Mouse (Mus musculus) brain, adult 2 months (tissue): Measurements from ENCODE around the gene Lin28a.
"Not testable (repeated sequence)": the region's sequence is repeated elsewhere in the genome, so short reads cannot be mapped to it uniquely, and the experiment has no call there.

Experiments
- DNase-seq: peaks from one replicate; pipeline ENCODE4 v3.0.0; 2011; ENCODE audit warnings: low read depth, low spot score

The Lin28a gene

GRCm38 (mm10) chr4:134019210-134019609 lies 569 bp upstream of the Lin28a start:
- DNase-seq = no peak

GRCm38 (mm10) chr4:134018038-134018778 lies 433 bp downstream of the Lin28a start:
- no peak for DNase-seq

GRCm38 (mm10) chr4:134017201-134017865 lies 1.3 kb downstream of the Lin28a start:
- no peak for DNase-seq

- no peak for DNase-seq
Measured at GRCm38 (mm10) chr4:134016767-134017166, 1.9 kb downstream of the Lin28a start.

DNA sequence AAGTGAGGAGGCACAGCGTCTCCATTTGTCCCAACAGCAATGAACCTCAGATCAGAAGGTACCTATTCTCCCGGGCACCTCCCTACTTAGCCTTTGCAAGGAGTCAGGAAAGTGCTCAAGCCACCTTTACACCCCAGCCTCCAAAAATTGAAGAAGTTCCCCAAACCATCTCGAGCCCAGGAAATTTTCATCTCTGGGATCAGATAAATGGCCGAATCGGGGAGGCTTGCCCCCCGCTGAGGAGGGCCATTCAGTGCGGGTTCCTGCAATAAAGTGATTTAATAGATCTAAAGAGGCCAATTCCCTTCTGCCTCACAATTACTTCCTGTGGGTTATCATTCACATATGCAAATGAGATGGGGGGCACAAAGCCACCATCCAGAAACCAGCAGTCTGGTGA lies 2.4 kb downstream of the Lin28a start:
- DNase-seq = no peak

- no peak for DNase-seq
Measured at GRCm38 (mm10) chr4:134012858-134013528, 5.6 kb downstream of the Lin28a start.

DNA sequence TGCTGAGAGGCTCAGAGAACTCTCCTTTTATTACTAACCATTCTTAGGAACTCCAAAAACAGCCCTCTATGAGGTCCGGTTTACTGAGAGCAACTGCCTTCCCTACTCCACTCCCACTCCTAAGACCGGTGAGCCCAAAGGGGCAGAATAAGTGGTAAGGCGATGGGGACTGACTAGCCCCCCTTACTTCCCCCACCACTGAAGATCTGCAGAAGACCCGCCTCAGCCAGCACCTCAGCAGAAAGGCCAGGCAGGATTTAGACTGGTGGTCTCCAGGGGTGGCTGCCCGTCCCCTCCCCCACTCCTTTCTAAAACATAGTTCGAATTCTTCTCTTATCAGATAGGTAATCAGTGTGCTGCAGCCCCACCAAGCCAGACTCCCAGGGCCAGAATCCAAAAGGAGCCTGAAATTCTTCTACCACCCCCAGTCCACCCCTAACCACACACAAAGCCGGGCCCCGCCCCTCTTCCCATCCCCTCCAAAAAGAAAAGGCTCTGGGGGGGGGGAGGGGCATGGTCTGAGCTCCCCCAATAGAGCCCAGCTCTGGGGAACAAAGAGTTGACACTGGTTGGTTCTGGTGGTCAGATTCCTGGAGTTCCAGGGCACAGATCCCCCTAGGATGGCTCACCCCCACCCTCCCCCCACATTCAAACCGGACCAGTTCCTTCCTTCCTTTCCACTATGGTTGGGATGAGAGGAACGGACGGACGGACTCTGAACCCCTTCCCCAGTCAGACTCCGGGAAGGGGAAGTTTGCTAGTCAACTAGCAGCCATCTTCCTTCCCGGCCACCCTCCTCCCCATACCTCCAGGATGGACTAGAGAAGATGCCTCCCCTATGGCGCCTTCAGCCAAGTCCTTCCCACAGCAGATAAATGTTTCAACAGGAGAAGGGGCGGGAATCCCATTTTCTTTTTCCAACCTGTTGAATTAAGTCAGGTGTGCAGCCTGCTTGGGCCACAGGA lies 6.9 kb downstream of the Lin28a start:
- DNase-seq = no peak

DNA sequence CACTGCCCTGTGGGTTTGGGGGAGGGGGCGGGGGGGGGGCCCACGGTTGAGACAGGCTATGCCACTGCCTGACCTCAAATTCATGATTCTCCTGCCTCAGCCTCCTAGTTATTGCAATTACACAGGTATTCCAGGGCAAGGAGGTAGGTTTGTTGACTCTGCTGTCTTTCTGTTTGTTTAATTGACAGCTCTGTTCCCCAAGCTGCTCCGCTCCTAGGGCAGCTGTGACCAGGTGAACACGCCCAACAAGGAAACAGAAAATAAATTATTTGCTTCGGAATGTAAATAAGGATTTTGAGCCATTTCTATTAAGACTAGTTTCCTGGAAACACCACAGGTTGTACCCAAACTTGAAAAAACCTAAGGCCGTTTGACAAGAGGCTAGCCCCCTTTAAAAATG lies 8.9 kb downstream of the Lin28a start:
- DNase-seq = no peak

DNA sequence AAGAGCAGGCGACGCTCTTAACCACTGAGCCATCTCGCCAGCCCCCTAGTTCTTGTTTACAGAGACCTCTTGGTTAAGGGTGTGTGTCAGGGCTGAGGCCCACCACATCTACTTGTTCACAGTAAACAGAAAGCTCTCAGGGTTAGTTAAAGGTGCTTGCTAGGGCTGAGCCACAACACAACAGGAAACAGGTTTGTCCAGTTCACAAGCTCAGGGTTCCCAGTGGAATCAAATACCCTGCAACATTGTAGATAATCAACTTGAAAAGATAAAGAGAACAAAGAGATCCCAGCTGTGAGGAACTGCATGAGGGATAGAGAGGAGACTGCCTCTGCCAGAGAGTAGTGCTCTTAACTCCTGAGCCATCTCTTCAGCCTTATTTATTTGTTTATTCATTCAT lies 11.8 kb downstream of the Lin28a start:
- DNase-seq = no peak

- peak; percentile 21 for DNase-seq
Measured at GRCm38 (mm10) chr4:134005581-134006358, 12.9 kb downstream of the Lin28a start.

GRCm38 (mm10) chr4:134002903-134003302 lies 15.7 kb downstream of the Lin28a start:
- DNase-seq = no peak

- no peak for DNase-seq
Measured at GRCm38 (mm10) chr4:134002246-134002645, 16.4 kb downstream of the Lin28a start.

DNA sequence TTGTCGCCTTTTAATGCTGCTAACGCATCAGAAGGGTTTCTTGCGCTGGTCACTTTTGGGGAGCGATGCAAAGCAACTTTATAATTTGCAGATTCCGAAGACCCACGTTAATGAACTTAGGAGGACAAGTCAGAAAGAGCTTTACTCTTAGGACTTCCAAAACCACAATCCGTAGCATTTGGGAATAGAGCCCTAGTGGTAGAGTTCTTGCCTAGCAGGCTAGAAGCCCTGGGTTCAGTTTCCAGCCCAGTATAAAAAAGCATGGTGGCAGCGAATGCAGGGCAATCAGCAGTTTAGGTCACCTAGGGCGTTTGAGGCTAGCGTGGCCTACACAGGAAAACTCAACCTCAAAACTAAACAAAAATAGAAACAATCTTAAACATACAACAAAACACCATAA lies 16.9 kb downstream of the Lin28a start:
- no peak for DNase-seq

DNA sequence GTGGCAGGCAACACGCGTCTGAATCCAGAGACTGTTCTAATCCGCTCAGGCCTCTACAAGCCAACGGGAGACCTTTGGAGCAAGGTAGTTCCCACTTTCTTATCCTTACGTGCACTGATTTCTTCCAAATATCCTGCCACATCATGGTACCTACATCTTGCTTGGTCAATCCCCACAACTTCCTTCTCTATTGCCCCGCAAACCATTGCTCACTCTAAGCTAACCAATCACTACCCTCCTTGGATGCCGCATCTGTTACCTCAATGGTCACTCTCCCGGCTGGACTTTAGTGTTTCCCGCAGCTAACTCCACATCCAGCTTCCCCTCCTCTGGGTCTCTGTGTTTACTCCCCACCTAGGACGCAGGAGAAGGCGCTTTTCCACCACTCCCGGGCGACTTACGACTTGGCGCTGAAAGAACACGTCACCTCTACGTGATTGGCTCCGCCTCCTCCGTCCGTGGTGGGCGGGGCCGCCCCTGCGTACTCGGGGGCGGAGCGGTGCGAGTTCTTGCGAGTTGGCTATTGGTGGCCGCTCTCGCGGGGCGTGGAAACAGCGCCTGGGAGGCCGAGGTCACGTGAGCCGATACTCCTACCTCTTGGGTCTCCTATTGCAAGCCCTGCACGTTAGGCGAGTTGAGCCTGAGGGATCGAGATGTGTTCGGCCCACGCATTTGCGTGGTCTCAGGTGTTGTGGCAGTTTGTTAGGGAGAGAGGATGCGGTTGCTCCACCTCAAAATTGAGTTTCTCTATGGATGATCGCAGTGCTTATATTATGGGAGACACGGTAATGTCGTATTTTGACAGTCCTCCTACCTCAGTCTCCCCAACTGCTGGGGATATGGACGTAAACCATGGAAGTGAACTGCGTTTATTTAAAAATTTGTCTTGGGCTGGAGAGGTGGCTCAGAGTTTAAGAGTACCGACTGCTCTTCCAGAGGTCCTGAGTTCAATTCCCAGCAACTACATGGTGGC lies 17.9 kb downstream of the Lin28a start, which contains the start of gene Dhdds:
Dhdds (minus strand) TSS at position 453 of the 973 bp plus-strand sequence.
- peak; percentile 99 for DNase-seq

DNA sequence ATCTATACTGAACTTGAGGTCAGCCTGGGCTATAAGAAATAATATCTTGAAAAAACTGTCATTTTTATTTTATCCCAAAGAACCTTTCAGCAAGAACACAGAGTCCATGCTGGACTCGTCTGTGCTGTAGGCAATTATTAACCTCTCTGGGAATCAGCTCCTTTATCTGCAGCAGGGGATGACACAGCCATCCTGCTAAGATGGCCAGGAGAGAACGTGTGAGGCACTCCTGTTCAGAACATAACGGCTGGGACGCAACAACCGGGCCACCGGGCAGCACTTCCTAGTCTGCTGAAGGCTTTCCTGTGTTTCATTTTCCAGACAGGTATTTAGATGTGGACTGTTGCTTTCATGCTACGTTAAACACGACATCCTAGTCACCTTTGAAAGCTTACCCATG lies 23.9 kb downstream of the Lin28a start:
- DNase-seq = no peak

DNA sequence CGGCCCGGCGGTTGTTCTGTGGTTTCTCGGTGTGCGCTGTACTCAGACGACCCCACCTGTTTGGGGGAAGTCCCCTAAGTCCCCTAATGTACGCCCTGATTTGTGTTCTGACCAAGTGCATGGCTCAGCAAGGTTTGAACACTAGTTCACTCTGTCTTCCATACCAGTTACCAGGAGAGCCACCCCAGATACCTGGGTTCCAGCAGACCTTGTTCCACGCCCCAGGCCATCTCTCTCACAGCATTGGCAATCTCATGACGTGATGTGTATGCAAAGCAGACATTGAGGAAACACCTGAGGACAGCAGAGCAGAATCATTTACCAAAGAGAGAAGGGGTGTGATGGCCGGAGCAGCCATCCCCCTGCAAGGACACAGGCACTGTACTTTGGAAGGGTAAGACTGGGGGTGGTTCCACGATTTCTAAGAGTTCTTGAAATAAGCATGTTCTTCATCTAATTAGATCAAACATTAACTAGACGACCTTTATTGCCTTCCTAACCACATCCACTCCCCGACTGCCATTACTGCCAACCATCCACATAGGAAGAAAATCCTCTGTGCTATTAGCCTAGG lies 27.5 kb downstream of the Lin28a start:
- no peak for DNase-seq

- DNase-seq = peak; percentile 19
Measured at GRCm38 (mm10) chr4:133990035-133990434, 28.6 kb downstream of the Lin28a start.

- DNase-seq = not testable (repeated sequence)
Measured at GRCm38 (mm10) chr4:133988289-133988688, 30.4 kb downstream of the Lin28a start.

- peak; percentile 31 for DNase-seq
Measured at GRCm38 (mm10) chr4:133982936-133983335, 35.7 kb downstream of the Lin28a start.
